Comparison of ENCODE assay signal across 22 mouse cellular contexts in genomic region chr16:33610466-33610865, GRCm38 (mm10).
DNase-seq lines count a peak whose midpoint lies in the region; ATAC-seq and TF ChIP-seq lines count a peak whose summit lies in the region.
"Had no signal": no experiment of that assay in that cellular context is flagged by ENCODE, and none has a peak within 500 bp of the region (broad histone marks: within the 10 kb centered on the region; RNA-seq: fewer than 3 reads in every experiment).

No protein-coding gene starts in this region.

- no peak for TF ChIP-seq CTCF in intestine, postnatal 0 days (IDR thresholded peaks at IDR 0.05; ENCODE audit: low read depth)

- DNase-seq in heart, embryonic 10.5 days (ENCODE audit: low spot score), result peak; percentile 52
- no peak for DNase-seq in heart, postnatal 10 days
- DNase-seq in intestine, embryonic 14.5 days (ENCODE audit: low spot score), result peak; percentile 45
- DNase-seq in testis, postnatal 10 days (ENCODE audit: low spot score), result peak; percentile 31
- no peak for DNase-seq in testis, postnatal 14 days (ENCODE audit: low spot score)
- DNase-seq: adrenal gland, adult 8-10 months; adrenal gland, postnatal 25 days; cerebellum, adult 11-12 months; cerebellum, adult 9-10 months; cerebellum, postnatal 14 days; gastrocnemius, postnatal 25 days; heart, postnatal 14 days; heart, postnatal 4 days; kidney, adult 18-20 months had no signal

- ATAC-seq in intestine, embryonic 14.5 days (replicated peaks; ENCODE audit: low FRiP score, low TSS enrichment, low read depth), result no peak
- ATAC-seq in intestine, postnatal 0 days, result no peak
- ATAC-seq: activated CD4-positive, CD25-positive, alpha-beta regulatory T cell, adult 4 months; CD4-positive, CD25-positive, alpha-beta regulatory T cell, adult 4 months; forebrain, embryonic 15.5 days; intestine, embryonic 15.5 days had no signal

- WGBS in heart, embryonic 10.5 days, result 80% methylated on average over 7 of the region's 7 CpGs
- WGBS in intestine, embryonic 14.5 days, result 84% methylated on average over 7 of the region's 7 CpGs
- 85% methylated on average over 7 of the region's 7 CpGs for WGBS in intestine, postnatal 0 days

- H3K9ac ChIP-seq in intestine, embryonic 14.5 days (ENCODE audit: low read length), result no peak overlapping the region
- H3K9ac ChIP-seq in intestine, postnatal 0 days (ENCODE audit: low read depth, low read length), result no peak overlapping the region
- H3K9ac ChIP-seq: forebrain, embryonic 15.5 days; heart, embryonic 12.5 days; heart, embryonic 15.5 days; hindbrain, embryonic 15.5 days; intestine, embryonic 15.5 days had no signal

- H3K36me3 ChIP-seq in heart, embryonic 10.5 days, result no peaks in the 10 kb centered on the region
- no peaks in the 10 kb centered on the region for H3K36me3 ChIP-seq in intestine, embryonic 14.5 days (ENCODE audit: control insufficient read depth, insufficient read depth, low read length)
- H3K36me3 ChIP-seq in intestine, postnatal 0 days (ENCODE audit: control insufficient read depth, insufficient read depth), result no peaks in the 10 kb centered on the region
- H3K36me3 ChIP-seq: forebrain, embryonic 15.5 days; heart, embryonic 12.5 days; heart, embryonic 15.5 days; hindbrain, embryonic 15.5 days; intestine, embryonic 15.5 days had no signal

- peaks cover 5% of the 10 kb centered on the region; the same call in 1 of the 2 replicates for H3K27me3 ChIP-seq in heart, embryonic 10.5 days (ENCODE audit: insufficient read depth, poor library complexity, severe bottlenecking)
- H3K27me3 ChIP-seq in intestine, embryonic 14.5 days (replicated peaks; ENCODE audit: control insufficient read depth, insufficient read depth, low read length), result no peaks in the 10 kb centered on the region
- H3K27me3 ChIP-seq in intestine, postnatal 0 days (replicated peaks; ENCODE audit: control insufficient read depth, insufficient read depth, low read length), result no peaks in the 10 kb centered on the region
- H3K27me3 ChIP-seq: forebrain, embryonic 15.5 days; heart, embryonic 12.5 days; heart, embryonic 15.5 days; hindbrain, embryonic 15.5 days; intestine, embryonic 15.5 days had no signal

- no peak overlapping the region for H3K4me3 ChIP-seq in heart, embryonic 10.5 days
- H3K4me3 ChIP-seq in intestine, embryonic 14.5 days (ENCODE audit: low read depth, low read length), result no peak overlapping the region
- H3K4me3 ChIP-seq in intestine, postnatal 0 days (ENCODE audit: low read depth, low read length), result no peak overlapping the region
- H3K4me3 ChIP-seq: forebrain, embryonic 15.5 days; heart, embryonic 12.5 days; heart, embryonic 15.5 days; hindbrain, embryonic 15.5 days; intestine, embryonic 15.5 days had no signal

- peaks cover 23% of the 10 kb centered on the region for H3K4me1 ChIP-seq in heart, embryonic 10.5 days
- 0 out of 2 replicates have a peak, but pooled peaks cover 4% of the 10 kb centered on the region for H3K4me1 ChIP-seq in intestine, embryonic 14.5 days (replicated peaks; ENCODE audit: control insufficient read depth, insufficient read depth, low read length)
- no peaks in the 10 kb centered on the region for H3K4me1 ChIP-seq in intestine, postnatal 0 days (replicated peaks; ENCODE audit: control insufficient read depth, insufficient read depth, low read length)

- intact Hi-C loops in heart, postnatal 10 days (cut with DNase I), result no loop called here

- H3K9me3 ChIP-seq in heart, embryonic 10.5 days, result no peaks in the 10 kb centered on the region
- H3K9me3 ChIP-seq in intestine, embryonic 14.5 days (ENCODE audit: control insufficient read depth, low read length), result no peaks in the 10 kb centered on the region
- no peaks in the 10 kb centered on the region for H3K9me3 ChIP-seq in intestine, postnatal 0 days (ENCODE audit: control insufficient read depth)
- H3K9me3 ChIP-seq: forebrain, embryonic 15.5 days; heart, embryonic 12.5 days; heart, embryonic 15.5 days; hindbrain, embryonic 15.5 days; intestine, embryonic 15.5 days had no signal

- no peak overlapping the region for H3K27ac ChIP-seq in heart, embryonic 10.5 days
- no peak overlapping the region for H3K27ac ChIP-seq in intestine, embryonic 14.5 days (ENCODE audit: low read depth)
- H3K27ac ChIP-seq in intestine, postnatal 0 days (ENCODE audit: low read depth, low read length), result no peak overlapping the region
- H3K27ac ChIP-seq: forebrain, embryonic 15.5 days; heart, embryonic 15.5 days; hindbrain, embryonic 15.5 days; intestine, embryonic 15.5 days had no signal

- no peak overlapping the region for H3K4me2 ChIP-seq in intestine, embryonic 14.5 days (ENCODE audit: low read length)
- no peak overlapping the region for H3K4me2 ChIP-seq in intestine, postnatal 0 days (replicated peaks; ENCODE audit: low read depth)
- H3K4me2 ChIP-seq: forebrain, embryonic 15.5 days; heart, embryonic 12.5 days; heart, embryonic 15.5 days; hindbrain, embryonic 15.5 days; intestine, embryonic 15.5 days had no signal

Comparison
In these comparisons a context has a peak if more than half of its experiments do, and no peak if none do; other contexts are left out.
1. DNase-seq: peak in heart, embryonic 10.5 days (single experiment), intestine, embryonic 14.5 days (single experiment) and testis, postnatal 10 days (single experiment); none in heart, postnatal 10 days (0 of 2) and testis, postnatal 14 days (single experiment).